ENCODE assay signal across 8 mouse cellular contexts in the genomic region with DNA sequence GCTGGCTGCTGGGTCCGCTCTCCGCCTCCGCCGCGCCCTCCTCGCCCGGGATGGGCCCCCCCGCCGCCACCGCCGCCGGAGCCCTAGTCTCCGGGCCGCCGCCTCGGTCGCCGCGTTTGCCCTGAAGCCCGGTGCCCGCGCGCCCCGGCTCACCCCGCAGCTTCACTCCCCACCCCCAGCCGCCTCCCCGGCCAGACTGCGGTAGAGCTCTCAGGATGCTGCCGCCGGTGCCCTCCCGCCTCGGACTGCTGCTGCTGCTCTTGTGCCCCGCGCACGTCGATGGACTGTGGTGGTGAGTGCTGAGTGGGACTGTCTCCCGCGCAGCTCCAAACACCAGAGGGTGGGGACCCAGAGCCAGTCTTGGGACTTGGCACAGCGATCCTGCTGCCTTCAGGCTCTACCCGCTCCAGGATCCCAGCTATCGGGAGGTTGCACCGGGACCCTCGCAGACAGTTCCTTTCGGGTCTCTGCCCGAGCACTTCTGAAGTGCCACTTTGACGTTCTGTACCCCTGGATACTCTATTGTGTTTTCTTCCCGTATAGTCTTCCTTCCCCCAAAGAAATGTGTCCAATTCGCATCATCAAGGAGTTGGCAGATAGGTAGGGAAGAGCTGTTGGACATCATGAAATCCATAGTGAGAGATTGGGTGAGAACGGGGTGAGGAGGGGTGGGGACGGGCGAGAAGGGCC. TPM values are rescaled to one million over a fixed set of nuclear protein-coding genes. Genes with fewer than 3 reads are reported as not detected.
DNase-seq lines count a peak whose midpoint lies in the region; ATAC-seq lines count a peak whose summit lies in the region.

No protein-coding gene starts in this region.

- WGBS in intestine, embryonic 16.5 days: under 1% methylated on average over 49 of the region's 51 CpGs

- no peaks in the 10 kb centered on the region for H3K9me3 ChIP-seq in intestine, embryonic 16.5 days (ENCODE audit: control insufficient read depth, low read length)

- no peak overlapping the region for H3K27ac ChIP-seq in intestine, embryonic 16.5 days (ENCODE audit: low read length)

- peaks cover 21% of the 10 kb centered on the region; the same call in 1 of the 2 replicates for H3K4me1 ChIP-seq in intestine, embryonic 16.5 days (ENCODE audit: control insufficient read depth, insufficient read depth, low read length)

- H3K9ac ChIP-seq in intestine, embryonic 16.5 days (ENCODE audit: low read depth, low read length): peak overlapping the region; percentile 54

- peak overlapping the region; percentile 94 for H3K4me2 ChIP-seq in intestine, embryonic 16.5 days (ENCODE audit: low read depth, low read length)

- no peak for ATAC-seq in CD4-positive, CD25-positive, alpha-beta regulatory T cell, adult 4 months
- ATAC-seq in intestine, embryonic 16.5 days: no peak

- no peaks in the 10 kb centered on the region for H3K36me3 ChIP-seq in intestine, embryonic 16.5 days (ENCODE audit: control insufficient read depth, insufficient read depth, low read length)

- DNase-seq in CD4-positive, CD25-positive, alpha-beta regulatory T cell, adult 2 months (ENCODE audit: low read depth, low spot score): peak; percentile 12
- DNase-seq in thymus, postnatal 14 days: peak; percentile 27
- no peak for DNase-seq in thymus, postnatal 0 days (ENCODE audit: low spot score)
- peak; percentile 67 for DNase-seq in neural tube, embryonic 10.5 days (ENCODE audit: extremely low spot score, low spot score)
- DNase-seq in cerebellum, adult 11 months: no peak
- DNase-seq in thymus, postnatal 10 days (ENCODE audit: low spot score in 2 of 2): no peak

- peak overlapping the region; percentile 52 for H3K4me3 ChIP-seq in intestine, embryonic 16.5 days (ENCODE audit: low read length)

- H3K27me3 ChIP-seq in intestine, embryonic 16.5 days (replicated peaks; ENCODE audit: control insufficient read depth, insufficient read depth, low read length): peaks cover 59% of the 10 kb centered on the region

RNA-seq across cellular contexts. Expression of a gene that starts 0.4 kb away (rescaled TPM):
- not detected for polyA plus RNA-seq in CD4-positive, CD25-positive, alpha-beta regulatory T cell, adult 4 months (2017; shearing (Covaris generic))
- polyA plus RNA-seq in thymus, postnatal 0 days (2015; fragmentation: Nextera tagmentation; extraction: Ambion mirVana): 1.6 and 2.6 TPM in 2 replicates
- 0.22 and 0.49 TPM in 2 replicates for polyA plus RNA-seq in intestine, embryonic 16.5 days (2015; fragmentation: Nextera tagmentation; extraction: Ambion mirVana)

RNA-seq across cellular contexts. Expression of a gene that starts 19.2 kb away (rescaled TPM):
- polyA plus RNA-seq in CD4-positive, CD25-positive, alpha-beta regulatory T cell, adult 4 months (2017; shearing (Covaris generic)): under 1 TPM; 0.13 to 0.48 TPM
- 1.6 and 1.9 TPM in 2 replicates for polyA plus RNA-seq in thymus, postnatal 0 days (2015; fragmentation: Nextera tagmentation; extraction: Ambion mirVana)
- polyA plus RNA-seq in intestine, embryonic 16.5 days (2015; fragmentation: Nextera tagmentation; extraction: Ambion mirVana): 0.05 and 0.09 TPM in 2 replicates

RNA-seq across cellular contexts. Expression of a gene that starts 23.1 kb away (rescaled TPM):
- polyA plus RNA-seq in CD4-positive, CD25-positive, alpha-beta regulatory T cell, adult 4 months (2017; shearing (Covaris generic)): not detected
- polyA plus RNA-seq in thymus, postnatal 0 days (2015; fragmentation: Nextera tagmentation; extraction: Ambion mirVana): 0.16 TPM in 1 of 2 replicates, not detected in the other
- 0.15 and 0.17 TPM in 2 replicates for polyA plus RNA-seq in intestine, embryonic 16.5 days (2015; fragmentation: Nextera tagmentation; extraction: Ambion mirVana)

RNA-seq across cellular contexts. Expression of a gene that starts 58.7 kb away (rescaled TPM):
- polyA plus RNA-seq in CD4-positive, CD25-positive, alpha-beta regulatory T cell, adult 4 months (2017; shearing (Covaris generic)): not detected
- polyA plus RNA-seq in thymus, postnatal 0 days (2015; fragmentation: Nextera tagmentation; extraction: Ambion mirVana): 4.0 and 5.1 TPM in 2 replicates
- polyA plus RNA-seq in intestine, embryonic 16.5 days (2015; fragmentation: Nextera tagmentation; extraction: Ambion mirVana): 7.6 and 8.0 TPM in 2 replicates

Comparison
In these comparisons a context has a peak if more than half of its experiments do, and no peak if none do; other contexts are left out.
1. DNase-seq: peak in CD4-positive, CD25-positive, alpha-beta regulatory T cell, adult 2 months (single experiment), thymus, postnatal 14 days (single experiment) and neural tube, embryonic 10.5 days (single experiment); none in thymus, postnatal 0 days (single experiment), cerebellum, adult 11 months (single experiment) and thymus, postnatal 10 days (0 of 2).